Mouse (Mus musculus) midbrain, embryonic 14.5 days (tissue): ENCODE measurements around the gene Sept8. TPM values are rescaled to one million over a fixed set of nuclear protein-coding genes. Genes with fewer than 3 reads are reported as not detected.

Source experiments
- ATAC-seq: fragments of 200-750 bp; cut with Nextera tagmentation; 2 replicates; pipeline ENCODE4 v1.8.0; 2017; ENCODE audit warnings: moderate number of reproducible peaks, moderate library complexity; ENCODE audit not compliant: low FRiP score, low TSS enrichment
- DNase-seq: peaks from one replicate; pipeline ENCODE4 v3.0.0-alpha.2; 2015
- H3K27ac ChIP-seq: fragments of 300-500 bp; sonication (generic); replicated peaks from 2 replicates; pipeline ENCODE4 v1.5.1; 2014; ENCODE audit warnings: mild to moderate bottlenecking, low read depth, low read length, moderate library complexity
- H3K27me3 ChIP-seq: fragments of 300-500 bp; sonication (generic); 2 replicates; pipeline ENCODE4 v1.6.1; 2014; ENCODE audit warnings: low read length, control low read depth, mixed read lengths; ENCODE audit not compliant: control insufficient read depth, insufficient read depth
- H3K36me3 ChIP-seq: fragments of 300-500 bp; sonication (generic); 2 replicates; pipeline ENCODE4 v1.6.1; 2014; ENCODE audit warnings: low read length, control low read depth; ENCODE audit not compliant: control insufficient read depth, insufficient read depth
- H3K4me1 ChIP-seq: fragments of 300-500 bp; sonication (generic); 2 replicates; pipeline ENCODE4 v1.6.1; 2014; ENCODE audit warnings: mild to moderate bottlenecking, antibody characterized with exemption, low read length, control low read depth; ENCODE audit not compliant: control insufficient read depth, insufficient read depth
- H3K4me2 ChIP-seq: fragments of 300-500 bp; sonication (generic); 2 replicates; pipeline ENCODE4 v1.6.1; 2014; ENCODE audit warnings: mild to moderate bottlenecking, low read length, moderate library complexity
- H3K4me3 ChIP-seq: fragments of 300-500 bp; sonication (generic); replicated peaks from 2 replicates; pipeline ENCODE4 v1.5.1; 2014; ENCODE audit warnings: low read depth, low read length
- H3K9ac ChIP-seq: fragments of 300-500 bp; sonication (generic); replicated peaks from 2 replicates; pipeline ENCODE4 v1.6.1; 2014; ENCODE audit warnings: mild to moderate bottlenecking, low read length, moderate library complexity
- H3K9me3 ChIP-seq: fragments of 300-500 bp; sonication (generic); 2 replicates; pipeline ENCODE4 v1.6.1; 2016; ENCODE audit warnings: low read length, control low read depth, mixed read lengths; ENCODE audit not compliant: control insufficient read depth
- WGBS: fragments of 180-500 bp; shearing (Covaris S2); extraction: QIAGEN DNeasy Blood & Tissue Kit; methylation state at CpG from one replicate; pipeline ENCODE4 v1.1.7; 2014; 5-methylcytosine and 5-hydroxymethylcytosine counted together
- polyA plus RNA-seq: library from polyadenylated mRNA; unstranded; fragments of >200 nt; fragmentation: Nextera tagmentation; extraction: Ambion mirVana; gene quantifications from 2 replicates; pipeline ENCODE4 v1.2.1, GENCODE M21; 2014

The Sept8 gene
- polyA plus RNA-seq, 1 experiment from 2014 or later = 16.5 TPM

GRCm38 (mm10) chr11:53479171-53479782 is 39.8 kb upstream of the Sept8 start:
- H3K36me3 ChIP-seq = no peaks in the 10 kb centered on the region
- peak overlapping the region; percentile 34 for H3K9ac ChIP-seq
- peak; percentile 59 for DNase-seq
- peak overlapping the region; percentile 66 for H3K4me2 ChIP-seq
- no peak for ATAC-seq
- 2% methylated on average over 62 of the region's 62 CpGs for WGBS
- peaks cover 62% of the 10 kb centered on the region for H3K27me3 ChIP-seq
- peaks cover 15% of the 10 kb centered on the region for H3K4me1 ChIP-seq
- no peak overlapping the region for H3K27ac ChIP-seq
- peaks cover 4% of the 10 kb centered on the region; the same call in 1 of the 2 replicates for H3K9me3 ChIP-seq
- peak overlapping the region; percentile 42 for H3K4me3 ChIP-seq

- WGBS = 3% methylated on average over 40 of the region's 40 CpGs
- no peak for ATAC-seq
- H3K9ac ChIP-seq = peak within 1 kb of the TSS; percentile 34
- H3K4me1 ChIP-seq = peaks cover 15% of the 10 kb centered on the region
- peak; percentile 67 for DNase-seq
- H3K4me3 ChIP-seq = peak within 1 kb of the TSS; percentile 42
- no peaks in the 10 kb centered on the region for H3K36me3 ChIP-seq
- H3K27ac ChIP-seq = no peak within 1 kb of the TSS
- H3K27me3 ChIP-seq = peaks cover 62% of the 10 kb centered on the region
- peak within 1 kb of the TSS; percentile 66 for H3K4me2 ChIP-seq
- H3K9me3 ChIP-seq = peaks cover 4% of the 10 kb centered on the region; the same call in 1 of the 2 replicates
These were observed 39.2 kb upstream of the Sept8 start, which contains the start of the genes Gm9945 and Sowaha for GRCm38 (mm10) chr11:53479783-53480301. Gene Gm9945 (plus strand): TSS chr11:53480166. Gene Sowaha (minus strand): TSS chr11:53480274.

GRCm38 (mm10) chr11:53481088-53481730 is 37.8 kb upstream of the Sept8 start:
- Histone ChIP-seq H3K9me3 (peaks cover 4% of the 10 kb centered on the region; the same call in 1 of the 2 replicates), H3K36me3 (no peaks in the 10 kb centered on the region), H3K27me3 (peaks cover 72% of the 10 kb centered on the region), H3K4me3 (no peak overlapping the region), H3K4me1 (peaks cover 6% of the 10 kb centered on the region), H3K9ac (no peak overlapping the region), H3K4me2 (no peak overlapping the region), H3K27ac (no peak overlapping the region)
- no peak for DNase-seq
- ATAC-seq = no peak
- WGBS = 66% methylated on average over 4 of the region's 4 CpGs

GRCm38 (mm10) chr11:53483159-53483891 is 35.7 kb upstream of the Sept8 start:
- 79% methylated on average over 9 of the region's 9 CpGs for WGBS
- Histone ChIP-seq H3K27me3 (peaks cover 82% of the 10 kb centered on the region), H3K4me3 (no peak overlapping the region), H3K4me1 (peaks cover 15% of the 10 kb centered on the region; the same call in 1 of the 2 replicates), H3K9ac (no peak overlapping the region), H3K4me2 (no peak overlapping the region), H3K27ac (no peak overlapping the region), H3K9me3 (peaks cover 4% of the 10 kb centered on the region; the same call in 1 of the 2 replicates), H3K36me3 (no peaks in the 10 kb centered on the region)
- DNase-seq (no peak), ATAC-seq (no peak)

GRCm38 (mm10) chr11:53485719-53486118 is 33.3 kb upstream of the Sept8 start:
- H3K4me1 ChIP-seq = peaks cover 10% of the 10 kb centered on the region; the same call in 1 of the 2 replicates
- ATAC-seq = no peak
- H3K36me3 ChIP-seq = no peaks in the 10 kb centered on the region
- DNase-seq = no peak
- H3K27ac ChIP-seq = no peak overlapping the region
- no peak overlapping the region for H3K4me3 ChIP-seq
- WGBS = 51% methylated on average over 3 of the region's 3 CpGs
- H3K9me3 ChIP-seq = no peaks in the 10 kb centered on the region
- no peak overlapping the region for H3K4me2 ChIP-seq
- peaks cover 71% of the 10 kb centered on the region for H3K27me3 ChIP-seq
- no peak overlapping the region for H3K9ac ChIP-seq

GRCm38 (mm10) chr11:53486351-53486750 is 32.7 kb upstream of the Sept8 start:
- Histone ChIP-seq H3K4me3 (no peak overlapping the region), H3K4me1 (peaks cover 10% of the 10 kb centered on the region; the same call in 1 of the 2 replicates), H3K27ac (no peak overlapping the region), H3K4me2 (no peak overlapping the region), H3K36me3 (no peaks in the 10 kb centered on the region), H3K9me3 (no peaks in the 10 kb centered on the region), H3K9ac (no peak overlapping the region), H3K27me3 (peaks cover 66% of the 10 kb centered on the region)
- 64% methylated on average over 3 of the region's 3 CpGs for WGBS
- ATAC-seq = no peak
- no peak for DNase-seq

GRCm38 (mm10) chr11:53486822-53487594 is 32.0 kb upstream of the Sept8 start:
- Histone ChIP-seq H3K9me3 (no peaks in the 10 kb centered on the region), H3K4me2 (peak overlapping the region; percentile 47), H3K27me3 (peaks cover 59% of the 10 kb centered on the region), H3K4me1 (peaks cover 10% of the 10 kb centered on the region; the same call in 1 of the 2 replicates), H3K36me3 (no peaks in the 10 kb centered on the region), H3K27ac (no peak overlapping the region), H3K9ac (peak overlapping the region; percentile 34), H3K4me3 (peak overlapping the region; percentile 20; the same call in 1 of the 2 replicates)
- peak; percentile 30 for DNase-seq
- 14% methylated on average over 27 of the region's 27 CpGs for WGBS
- ATAC-seq = no peak

- Histone ChIP-seq H3K4me3 (no peak overlapping the region), H3K36me3 (no peaks in the 10 kb centered on the region), H3K4me1 (peaks cover 10% of the 10 kb centered on the region; the same call in 1 of the 2 replicates), H3K27me3 (peaks cover 48% of the 10 kb centered on the region), H3K4me2 (no peak overlapping the region), H3K9me3 (no peaks in the 10 kb centered on the region), H3K27ac (no peak overlapping the region), H3K9ac (no peak overlapping the region)
- 87% methylated on average over 5 of the region's 5 CpGs for WGBS
- DNase-seq (no peak), ATAC-seq (no peak)
These were observed 30.1 kb upstream of the Sept8 start for GRCm38 (mm10) chr11:53489007-53489406.
